Mouse (Mus musculus) erythroid progenitor cell, adult 5-6 weeks (primary cell): ENCODE results near the gene 1700029F12Rik. TPM values are rescaled to one million over a fixed set of nuclear protein-coding genes. Genes with fewer than 3 reads are reported as not detected.

Experiments
- ATAC-seq: replicated peaks from 2 replicates; pipeline ENCODE4 v1.8.0; 2016; ENCODE audit warnings: moderate number of reproducible peaks, mild to moderate bottlenecking, moderate TSS enrichment, inconsistent platforms; ENCODE audit not compliant: poor library complexity, low FRiP score, severe bottlenecking
- total RNA-seq, 2 experiments: library from RNA; stranded (forward) in 1 of 2; stranded (reverse) in 1 of 2; fragments of 150-400 nt in 1 of 2; fragments of 186-747, 209-891 nt in 1 of 2; gene quantifications; 2 replicates each; pipeline versions ENCODE4 v1.2.3 to v1.2.4; 2015 to 2017; ENCODE audit warnings: low replicate concordance in 2 of 2

Gene 1700029F12Rik
- total RNA-seq, 2 experiments from 2014 or later = not detected

DNA sequence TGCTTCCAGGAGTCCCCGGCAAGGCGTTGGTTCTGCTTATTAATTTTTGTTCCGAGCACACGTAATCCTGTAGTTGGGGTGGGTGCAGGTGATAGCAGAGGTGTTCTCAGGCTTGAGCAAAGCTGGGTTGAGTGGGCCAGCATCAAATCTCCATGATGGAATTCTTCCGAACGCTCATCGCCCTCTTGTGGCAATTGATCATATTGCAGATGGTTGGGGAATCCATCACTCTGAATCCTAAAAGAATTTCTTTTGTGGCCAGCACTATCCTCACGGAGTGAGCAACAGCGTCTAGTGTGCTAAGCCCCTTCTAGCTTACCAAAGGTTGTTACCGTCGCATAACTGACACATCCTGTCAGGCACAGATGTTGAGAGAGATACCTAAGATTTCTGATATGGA is 18.5 kb upstream of the 1700029F12Rik start:
- peak; percentile 61 for ATAC-seq

DNA sequence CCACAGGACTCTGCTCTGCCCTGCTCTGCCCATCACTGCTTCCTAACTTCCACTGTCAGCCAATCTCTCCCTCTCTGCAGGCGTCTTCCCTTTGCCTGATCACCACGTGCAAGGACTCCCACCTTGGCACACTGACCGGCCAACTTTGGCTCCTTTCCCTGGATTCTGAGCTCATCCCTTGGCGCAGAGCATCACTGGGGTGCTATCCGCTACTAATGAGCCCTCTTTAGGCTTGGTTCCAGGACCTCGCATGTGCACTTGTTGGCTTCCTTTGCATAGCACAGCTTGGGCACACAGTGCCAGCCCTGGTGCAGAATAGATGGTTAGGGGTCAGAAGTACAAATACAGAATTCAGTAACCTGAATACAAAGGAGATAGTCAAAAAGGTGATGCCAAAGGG is 17.0 kb upstream of the 1700029F12Rik start:
- no peak for ATAC-seq

DNA sequence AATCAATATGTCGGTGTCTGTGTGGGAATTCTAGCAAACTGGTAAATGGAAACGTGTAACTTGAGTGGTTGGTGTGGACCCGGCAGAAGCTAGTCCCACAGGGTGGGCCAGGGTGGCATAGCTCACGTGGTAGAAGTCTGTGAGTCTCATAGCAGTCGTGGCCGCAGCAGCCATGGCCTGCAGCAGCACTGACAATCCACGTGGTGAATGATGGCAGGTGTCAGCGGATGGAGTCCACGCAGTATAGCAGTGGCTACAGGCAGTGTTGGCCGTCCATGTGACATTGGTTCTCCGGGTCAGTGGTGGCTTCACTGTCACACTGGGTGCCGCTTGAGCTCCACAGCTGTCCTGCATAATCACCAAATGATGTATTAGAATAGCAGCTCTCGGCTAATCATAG is 4.1 kb downstream of the 1700029F12Rik start:
- ATAC-seq = no peak

DNA sequence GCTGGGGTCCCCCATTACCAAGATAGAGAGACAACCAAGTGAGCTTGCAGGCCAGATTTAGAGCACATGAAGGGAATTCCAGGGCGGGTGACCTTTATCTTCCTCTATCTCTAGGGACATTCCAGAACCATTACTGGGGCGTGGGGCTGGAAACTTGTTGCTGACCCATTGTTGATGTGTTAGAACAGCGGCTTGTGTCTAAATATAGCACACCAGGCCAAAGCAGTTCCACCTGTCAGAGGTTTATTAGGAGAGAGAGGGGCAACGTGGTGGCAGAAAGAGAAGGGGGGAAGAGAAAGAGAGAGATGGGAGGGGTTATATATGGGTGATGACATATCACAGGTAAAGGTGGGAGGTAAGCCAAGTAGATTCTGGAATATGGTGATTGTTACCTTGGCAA is 12.3 kb downstream of the 1700029F12Rik start:
- no peak for ATAC-seq

DNA sequence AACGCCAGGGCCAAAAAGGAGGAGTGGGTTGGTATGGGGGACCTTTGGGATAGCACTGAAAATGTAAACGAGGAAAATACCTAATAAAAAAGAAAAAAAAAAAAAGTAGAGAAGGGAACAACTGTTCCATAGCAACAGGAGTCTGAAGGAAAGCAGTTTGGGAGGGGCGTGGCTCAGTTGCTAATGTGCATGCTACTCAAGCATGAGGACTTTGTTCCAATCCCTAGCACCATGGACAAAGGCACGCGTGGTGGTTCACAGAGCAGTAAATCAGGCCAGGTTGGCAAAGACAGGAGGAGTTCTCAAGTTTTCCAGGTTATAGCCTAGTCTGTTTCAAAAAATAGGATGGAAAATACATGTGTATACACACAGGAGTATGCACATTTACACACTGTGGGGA is 14.0 kb downstream of the 1700029F12Rik start:
- ATAC-seq = no peak

DNA sequence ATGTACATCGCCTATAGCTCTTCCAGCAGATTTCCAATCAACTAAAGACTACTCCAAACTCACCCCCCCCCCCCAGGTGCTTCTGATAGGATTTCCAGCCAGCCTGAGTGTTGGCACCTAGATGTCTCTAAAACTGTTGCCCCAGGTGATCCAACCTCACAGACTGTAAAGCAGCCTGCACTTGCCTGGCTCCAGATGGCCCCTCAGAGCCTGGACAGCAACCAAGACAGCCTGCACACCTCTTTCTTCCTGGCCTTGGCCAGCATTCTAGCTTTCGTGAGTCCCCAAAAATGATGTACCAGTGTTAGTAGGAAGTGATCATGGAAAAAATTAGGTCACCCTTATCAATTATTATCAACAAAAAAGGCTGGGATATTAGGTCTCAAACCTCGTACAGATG is 16.5 kb downstream of the 1700029F12Rik start:
- ATAC-seq = no peak

DNA sequence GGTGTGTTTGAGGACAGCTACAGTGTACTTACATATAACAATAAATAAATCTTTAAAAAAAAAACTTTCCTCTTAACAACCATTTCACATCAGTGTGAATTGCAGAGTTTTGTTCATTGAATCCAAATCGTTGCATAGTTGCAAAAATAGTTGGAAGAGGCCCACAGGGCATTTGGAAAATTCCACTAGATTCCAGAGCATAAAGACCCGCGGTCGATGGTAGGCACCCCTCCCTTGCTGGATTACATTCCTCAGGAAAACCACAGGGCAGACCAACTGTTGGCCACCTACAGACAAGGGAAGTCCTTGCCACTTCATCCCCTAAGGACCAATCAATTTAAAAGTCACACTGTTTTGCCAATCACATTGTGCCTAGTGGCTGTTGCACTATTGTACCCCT is 19.8 kb downstream of the 1700029F12Rik start:
- no peak for ATAC-seq

DNA sequence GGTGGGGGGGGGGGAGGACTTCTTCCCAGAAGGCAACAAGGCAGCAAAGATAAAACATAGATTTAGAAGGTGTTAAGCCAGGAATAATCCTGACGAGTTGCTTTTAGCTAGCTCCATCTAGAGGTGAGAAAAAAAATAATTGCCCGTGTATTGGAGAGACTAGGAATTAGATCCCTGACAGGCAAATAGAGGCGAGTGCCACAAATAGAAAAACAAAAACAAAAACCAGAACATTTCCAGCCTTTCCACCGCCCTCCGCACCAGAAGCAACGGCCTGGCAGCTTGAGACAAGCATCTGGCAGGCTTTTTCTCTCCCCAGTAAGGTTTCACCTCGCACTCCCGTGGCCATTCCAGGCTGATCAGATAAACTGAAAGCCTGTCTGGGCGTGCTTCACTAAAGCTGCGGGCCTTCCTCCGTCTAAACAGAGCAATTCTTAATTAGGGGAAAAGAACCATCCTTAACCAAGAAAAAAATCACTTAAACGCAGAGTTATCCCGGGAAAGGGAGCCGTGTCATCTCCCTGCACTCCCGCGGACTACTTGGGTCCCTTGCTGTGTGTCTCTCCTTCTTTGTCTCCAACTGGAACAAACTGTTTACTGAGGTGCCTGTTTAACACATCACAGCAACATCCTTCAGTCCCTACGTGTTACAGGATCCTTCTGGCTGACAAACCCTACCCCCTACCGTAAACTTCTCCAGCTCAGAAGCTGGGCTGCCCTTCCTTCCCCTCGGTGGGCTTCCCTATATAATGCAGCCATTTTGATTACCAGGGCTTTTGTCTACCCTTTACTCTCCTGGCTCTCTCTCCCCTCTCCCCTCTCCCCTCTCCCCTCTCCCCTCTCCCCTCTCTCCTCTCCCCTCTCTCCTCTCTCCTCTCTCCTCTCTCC is 25.7 kb downstream of the 1700029F12Rik start:
- ATAC-seq = peak; percentile 84

DNA sequence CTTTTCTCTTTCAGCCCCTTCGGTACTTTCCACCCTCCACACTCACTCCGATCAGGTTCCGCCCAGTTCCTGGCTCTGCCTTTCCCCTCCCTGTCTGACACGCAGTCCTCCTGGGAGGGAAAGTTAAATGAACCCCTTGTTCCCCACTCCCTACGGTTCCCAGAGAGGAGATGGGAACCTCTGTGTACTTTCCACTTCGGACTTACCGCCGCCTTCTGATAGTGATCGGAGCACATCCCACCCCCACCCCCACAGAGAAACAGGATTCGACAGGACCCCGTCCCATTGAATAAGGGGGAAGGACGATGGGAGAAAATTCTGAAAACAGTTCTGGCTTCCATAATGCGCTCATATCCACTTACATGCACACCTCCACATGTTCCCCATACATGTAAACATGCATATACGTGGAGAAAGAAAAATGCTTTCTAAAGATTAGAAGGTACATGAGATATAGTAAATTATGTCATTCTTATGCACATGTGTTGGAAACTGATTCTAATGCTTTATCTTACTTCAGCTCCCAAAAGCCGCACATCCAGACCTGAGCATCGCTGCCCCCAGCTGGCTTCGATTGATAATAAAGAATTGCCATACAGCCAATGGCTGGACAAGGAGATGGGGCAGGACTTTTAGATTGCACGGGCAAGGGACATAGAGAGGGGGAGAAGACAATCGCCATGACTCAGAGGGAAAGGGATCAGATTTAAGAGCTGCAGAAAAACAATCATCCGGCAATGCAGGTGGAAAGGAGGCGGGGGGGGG is 26.5 kb downstream of the 1700029F12Rik start:
- peak; percentile 78 for ATAC-seq

DNA sequence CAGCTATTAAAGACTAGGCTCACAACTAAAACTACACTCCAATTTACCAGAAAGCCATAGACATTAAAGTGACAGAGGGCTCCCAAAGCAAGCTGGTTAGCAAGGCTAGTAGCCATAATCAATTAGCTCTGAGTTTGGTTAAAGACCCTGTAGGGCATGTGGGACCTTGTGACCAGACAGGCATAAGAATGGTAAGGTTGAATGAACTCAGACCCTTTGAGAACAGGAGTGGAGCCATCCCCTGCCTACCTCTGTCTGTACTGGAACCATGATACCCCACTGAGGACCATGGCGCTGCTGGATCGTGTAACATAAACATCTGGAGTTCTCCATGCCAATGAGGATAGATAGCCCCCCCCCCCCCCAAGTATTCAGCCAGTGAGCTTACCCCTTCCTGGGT is 27.4 kb downstream of the 1700029F12Rik start:
- ATAC-seq = no peak

DNA sequence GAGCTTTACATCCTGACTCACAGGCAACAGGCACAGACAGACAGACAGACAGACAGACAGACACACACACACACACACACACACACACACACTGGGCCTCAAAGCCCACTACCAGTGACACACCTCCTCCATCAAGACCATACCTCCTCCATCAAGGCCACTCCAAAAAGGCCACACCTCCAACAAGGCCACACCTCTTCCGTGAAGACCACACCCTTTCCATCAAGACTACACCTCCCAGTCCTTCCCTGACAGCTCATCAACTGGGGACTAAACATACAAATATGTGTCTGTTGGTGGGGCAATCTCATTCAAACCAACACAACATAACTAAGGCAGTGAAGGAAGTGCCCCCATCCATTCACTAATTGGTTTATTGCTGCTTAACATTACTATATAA is 37.1 kb downstream of the 1700029F12Rik start:
- 0 out of 2 replicates have a peak, but pooled peaks have one; percentile 25 for ATAC-seq

DNA sequence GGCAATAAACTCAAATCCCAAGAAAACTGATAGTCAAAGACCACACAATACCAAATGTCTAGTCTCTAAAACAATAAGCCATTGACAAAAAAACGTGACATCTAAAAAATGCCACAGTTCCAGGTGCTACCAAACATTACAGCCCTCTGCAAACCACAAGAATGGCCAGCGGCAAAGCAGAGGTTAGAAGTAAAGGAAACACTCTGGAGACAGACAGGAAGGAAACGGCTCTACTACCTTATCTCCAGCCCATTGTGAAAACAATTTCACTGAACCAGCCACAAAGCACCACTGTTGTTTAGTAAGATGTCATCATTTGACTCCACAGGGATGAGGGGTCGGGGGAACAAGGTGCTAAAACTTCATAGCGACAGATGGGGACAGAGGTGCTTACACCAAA is 38.9 kb downstream of the 1700029F12Rik start:
- no peak for ATAC-seq

DNA sequence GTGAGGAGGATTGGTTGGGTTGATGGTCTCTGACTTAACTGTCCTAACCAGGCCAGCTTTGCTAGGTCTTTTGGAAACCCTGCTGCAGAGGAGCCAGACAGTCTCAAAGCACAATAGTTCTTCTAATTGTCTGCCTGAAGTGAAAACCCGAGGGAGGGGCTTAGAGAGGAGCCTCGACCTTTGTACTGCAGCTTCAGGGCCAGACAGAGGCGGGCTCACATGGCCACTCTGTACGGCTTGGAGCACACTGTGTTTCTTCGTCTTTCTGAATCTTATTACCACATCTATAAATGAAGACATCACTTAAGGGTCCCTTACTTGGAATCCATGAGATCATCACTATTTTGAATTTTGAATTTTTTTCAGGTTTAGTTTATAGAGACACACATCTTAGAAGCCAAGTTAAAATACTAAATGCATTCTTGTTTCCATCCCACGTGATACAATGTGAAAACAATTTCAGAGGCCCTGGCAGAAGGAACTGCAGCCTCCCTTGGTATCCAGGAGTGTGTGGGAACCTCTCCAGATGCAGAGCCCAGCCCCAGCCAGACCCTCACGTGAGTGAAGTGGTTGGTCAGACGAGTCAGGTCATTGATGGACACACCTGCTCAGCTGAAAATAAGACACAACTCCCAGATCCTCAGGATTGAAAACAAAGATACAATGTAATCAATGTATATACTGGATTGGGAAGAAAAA is 40.7 kb downstream of the 1700029F12Rik start:
- no peak for ATAC-seq

DNA sequence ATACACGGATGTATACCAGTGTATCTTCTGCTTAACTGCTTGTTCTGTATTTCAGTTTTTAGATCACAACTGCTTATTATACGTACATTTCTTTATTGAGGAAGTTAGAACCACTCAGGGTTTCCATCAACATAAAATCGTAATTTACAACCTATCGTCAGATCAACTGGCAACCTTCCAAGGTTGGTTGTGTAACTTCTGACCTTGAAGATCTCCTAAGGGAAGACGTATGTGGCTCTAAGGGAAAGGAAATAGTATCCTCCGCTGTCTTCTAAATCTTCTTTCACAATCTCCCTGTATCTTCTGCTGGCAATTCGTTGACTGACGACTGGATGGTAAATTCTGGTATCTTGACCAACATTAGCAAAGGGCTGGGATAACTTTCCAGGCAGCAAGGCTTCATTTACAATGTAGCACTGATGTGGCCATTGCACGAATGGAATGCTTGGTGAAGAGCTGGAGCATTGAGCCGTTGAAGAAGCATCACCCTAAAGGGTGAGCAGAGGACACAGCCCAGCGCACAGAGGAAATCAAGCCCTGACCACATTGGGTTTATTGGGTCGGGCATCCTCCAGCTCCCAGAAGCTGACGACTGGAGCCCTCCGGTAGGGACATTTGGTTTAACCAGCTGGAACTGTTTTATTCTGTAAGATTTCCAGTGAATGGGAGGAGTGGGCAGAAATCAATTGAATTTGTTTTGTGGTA is 43.4 kb downstream of the 1700029F12Rik start:
- ATAC-seq = no peak

DNA sequence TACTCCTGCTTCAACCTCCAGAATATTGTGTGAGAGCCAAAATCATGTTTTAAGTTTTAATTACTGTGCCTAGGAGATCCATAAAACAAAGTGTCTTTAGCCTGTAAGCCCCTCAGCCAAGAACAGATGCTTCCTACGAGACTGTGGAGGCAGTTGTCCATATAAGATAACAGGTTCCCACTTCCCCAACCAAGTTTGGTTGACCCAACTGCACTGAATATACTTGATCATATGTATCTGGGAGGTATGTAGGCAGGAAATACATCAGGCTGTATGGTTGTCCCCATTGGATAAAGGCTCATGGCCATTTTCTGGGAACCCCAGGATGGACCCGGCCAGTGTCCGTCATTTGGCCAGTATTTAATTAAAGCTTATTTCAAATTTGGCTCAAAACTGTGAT is 44.1 kb downstream of the 1700029F12Rik start:
- ATAC-seq = no peak

DNA sequence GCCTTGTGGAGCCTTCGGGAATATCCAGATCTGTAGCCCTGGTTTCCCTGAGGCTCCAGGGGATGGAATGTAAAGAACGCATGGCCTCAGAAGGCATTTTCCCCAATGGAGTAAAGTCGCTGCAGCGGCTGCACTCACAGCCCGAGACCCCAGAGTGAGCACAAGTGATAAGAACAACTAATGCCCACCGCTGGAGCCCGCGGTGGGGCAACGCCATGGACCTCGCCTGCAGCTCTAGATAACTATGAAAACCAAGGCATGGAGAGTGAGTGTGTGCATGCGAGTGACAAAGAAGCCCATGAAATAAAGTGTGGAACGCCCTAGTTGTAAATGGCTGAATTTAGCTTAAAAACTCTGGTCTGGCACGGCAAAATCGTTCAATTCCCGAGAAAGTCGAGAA is 45.0 kb downstream of the 1700029F12Rik start:
- no peak for ATAC-seq

DNA sequence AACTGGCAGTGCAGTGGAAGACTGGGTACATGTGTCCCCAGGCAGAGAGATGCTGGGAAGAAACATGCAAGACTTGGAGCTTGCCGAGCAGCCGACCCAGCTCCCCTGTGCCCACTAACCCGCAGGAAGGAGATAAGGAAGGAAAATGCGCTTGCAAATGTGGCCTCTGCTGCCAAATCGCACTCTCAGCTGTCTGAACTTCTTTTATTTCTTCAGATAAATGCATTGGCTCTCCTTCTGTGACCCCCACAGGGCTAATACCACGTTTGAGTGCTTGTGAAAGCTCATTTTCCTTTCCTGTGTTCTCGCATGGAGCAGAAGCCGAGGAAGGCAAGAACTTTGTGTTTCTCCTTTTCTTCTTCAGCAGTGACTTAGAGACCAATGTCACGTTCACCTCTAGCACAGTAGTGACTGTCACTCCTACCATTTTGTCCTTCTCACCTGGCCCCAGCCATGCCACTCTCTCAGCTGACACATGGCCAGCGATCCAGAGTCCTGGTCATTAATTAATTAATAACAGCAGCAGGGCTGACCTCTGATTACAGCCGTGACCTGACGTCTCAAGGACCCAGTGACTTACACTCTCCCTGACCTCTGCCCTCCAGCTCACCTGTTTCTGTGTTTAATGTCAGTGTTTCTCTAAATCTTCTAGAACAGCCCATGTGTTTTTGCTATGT is 48.4 kb downstream of the 1700029F12Rik start:
- ATAC-seq = no peak

DNA sequence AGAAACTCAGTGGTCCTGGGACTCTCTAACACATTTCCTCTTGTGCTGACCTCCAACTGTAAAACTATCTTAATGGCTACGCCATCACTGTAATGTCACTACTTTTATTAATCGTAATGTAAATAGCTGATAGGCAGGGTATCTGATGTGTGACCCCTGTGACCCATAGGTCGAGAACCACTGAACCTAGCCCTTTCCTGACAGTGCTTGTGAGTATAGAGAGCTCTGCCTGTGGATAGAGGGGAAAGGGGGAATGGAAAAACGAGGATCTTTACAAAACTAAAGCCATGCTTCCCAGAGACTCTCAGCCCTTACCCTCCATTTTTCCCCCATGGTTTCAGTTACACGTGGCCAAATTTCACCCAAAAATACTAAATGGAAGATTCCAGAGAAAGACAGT is 49.5 kb downstream of the 1700029F12Rik start:
- no peak for ATAC-seq
